Mouse (Mus musculus) kidney, embryonic 15.5 days (tissue): ENCODE measurements around the gene Sult2b1. TPM values are rescaled to one million over a fixed set of nuclear protein-coding genes. Genes with fewer than 3 reads are reported as not detected.

Source experiments
- ATAC-seq: fragments of 200-750 bp; cut with Nextera tagmentation; replicated peaks from 2 replicates; pipeline ENCODE4 v1.8.0; 2017; ENCODE audit warnings: moderate TSS enrichment; ENCODE audit not compliant: low FRiP score
- H3K27ac ChIP-seq: fragments of 300-500 bp; sonication (generic); 2 replicates; pipeline ENCODE4 v1.5.1; 2015; ENCODE audit warnings: mild to moderate bottlenecking, inconsistent platforms
- H3K27me3 ChIP-seq: fragments of 300-500 bp; sonication (generic); 2 replicates; pipeline ENCODE4 v1.6.1; 2015; ENCODE audit warnings: inconsistent platforms
- H3K36me3 ChIP-seq: fragments of 300-500 bp; sonication (generic); 2 replicates; pipeline ENCODE4 v1.6.1; 2015; ENCODE audit warnings: inconsistent platforms
- H3K4me1 ChIP-seq: fragments of 300-500 bp; sonication (generic); 2 replicates; pipeline ENCODE4 v1.6.1; 2015; ENCODE audit warnings: inconsistent platforms
- H3K4me2 ChIP-seq: fragments of 300-500 bp; sonication (generic); 2 replicates; pipeline ENCODE4 v1.6.1; 2015; ENCODE audit warnings: moderate library complexity, mild to moderate bottlenecking, inconsistent platforms
- H3K4me3 ChIP-seq: fragments of 300-500 bp; sonication (generic); replicated peaks from 2 replicates; pipeline ENCODE4 v1.5.1; 2015; ENCODE audit warnings: mild to moderate bottlenecking, inconsistent platforms
- H3K9ac ChIP-seq: fragments of 300-500 bp; sonication (generic); 2 replicates; pipeline ENCODE4 v1.6.1; 2015; ENCODE audit warnings: mild to moderate bottlenecking, inconsistent platforms
- H3K9me3 ChIP-seq: fragments of 300-500 bp; sonication (generic); replicated peaks from 2 replicates; pipeline ENCODE4 v1.6.1; 2016; ENCODE audit warnings: inconsistent platforms
- WGBS: fragments of 180-500 bp; shearing (Covaris S2); methylation state at CpG from one replicate; pipeline ENCODE4 v1.1.7; 2015; ENCODE audit warnings: mixed read lengths; 5-methylcytosine and 5-hydroxymethylcytosine counted together
- polyA plus RNA-seq: library from polyadenylated mRNA; unstranded; fragments of >200 nt; fragmentation: Nextera tagmentation; extraction: Ambion mirVana; gene quantifications from 2 replicates; pipeline ENCODE4 v1.2.1, GENCODE M21; 2015

Sult2b1 gene
- polyA plus RNA-seq, 1 experiment from 2014 or later, result 2.8 TPM

- Histone ChIP-seq H3K9me3 (no peaks in the 10 kb centered on the region), H3K4me1 (peaks cover 25% of the 10 kb centered on the region), H3K9ac (no peak overlapping the region), H3K36me3 (no peaks in the 10 kb centered on the region), H3K27me3 (peaks cover 29% of the 10 kb centered on the region), H3K4me2 (no peak overlapping the region), H3K4me3 (no peak overlapping the region), H3K27ac (no peak overlapping the region)
- 84% methylated on average over 5 of the region's 7 CpGs for WGBS
- no peak for ATAC-seq
Measured at GRCm38 (mm10) chr7:45697894-45698293, 86.6 kb downstream of the Sult2b1 start.

GRCm38 (mm10) chr7:45695098-45695497 lies 89.4 kb downstream of the Sult2b1 start:
- H3K27me3 ChIP-seq, result peaks cover 23% of the 10 kb centered on the region
- no peak overlapping the region for H3K9ac ChIP-seq
- no peak for ATAC-seq
- H3K9me3 ChIP-seq, result no peaks in the 10 kb centered on the region
- no peak overlapping the region for H3K4me3 ChIP-seq
- WGBS, result 14% methylated on average over 6 of the region's 6 CpGs
- H3K27ac ChIP-seq, result no peak overlapping the region
- no peaks in the 10 kb centered on the region for H3K36me3 ChIP-seq
- H3K4me2 ChIP-seq, result no peak overlapping the region
- peaks cover 13% of the 10 kb centered on the region for H3K4me1 ChIP-seq

- Histone ChIP-seq H3K27ac (no peak within 1 kb of the TSS), H3K4me2 (no peak within 1 kb of the TSS), H3K4me3 (no peak within 1 kb of the TSS), H3K9me3 (no peaks in the 10 kb centered on the region), H3K36me3 (no peaks in the 10 kb centered on the region), H3K9ac (no peak within 1 kb of the TSS), H3K4me1 (peaks cover 14% of the 10 kb centered on the region), H3K27me3 (peaks cover 13% of the 10 kb centered on the region)
- ATAC-seq, result no peak; the same call in 1 of the 2 replicates
- WGBS, result 93% methylated on average over 50 of the region's 50 CpGs
Measured at GRCm38 (mm10) chr7:45693921-45694591, 90.4 kb downstream of the Sult2b1 start, which contains the start of gene Sec1. TSS of gene Sec1 (minus strand) at chr7:45694402.

- Histone ChIP-seq H3K9me3 (no peaks in the 10 kb centered on the region), H3K4me1 (peaks cover 20% of the 10 kb centered on the region), H3K27me3 (no peaks in the 10 kb centered on the region), H3K4me3 (no peak overlapping the region), H3K4me2 (no peak overlapping the region), H3K9ac (no peak overlapping the region), H3K36me3 (no peaks in the 10 kb centered on the region), H3K27ac (no peak overlapping the region)
- WGBS, result 75% methylated on average over 2 of the region's 2 CpGs
- ATAC-seq, result no peak
Measured at GRCm38 (mm10) chr7:45692364-45692763, 92.1 kb downstream of the Sult2b1 start.

- H3K9me3 ChIP-seq, result no peaks in the 10 kb centered on the region
- H3K4me2 ChIP-seq, result no peak overlapping the region
- H3K4me3 ChIP-seq, result no peak overlapping the region
- no peak overlapping the region for H3K27ac ChIP-seq
- no peak overlapping the region for H3K9ac ChIP-seq
- 32% methylated on average over 11 of the region's 11 CpGs for WGBS
- peaks cover 35% of the 10 kb centered on the region for H3K4me1 ChIP-seq
- no peaks in the 10 kb centered on the region for H3K36me3 ChIP-seq
- ATAC-seq, result no peak
- H3K27me3 ChIP-seq, result 0 out of 2 replicates have a peak, but pooled peaks cover 3% of the 10 kb centered on the region
Measured at GRCm38 (mm10) chr7:45689800-45690199, 94.7 kb downstream of the Sult2b1 start.

- 0 out of 2 replicates have a peak overlapping the region, but pooled peaks have one; percentile 0 for H3K9ac ChIP-seq
- no peak overlapping the region for H3K4me3 ChIP-seq
- no peaks in the 10 kb centered on the region for H3K9me3 ChIP-seq
- H3K27ac ChIP-seq, result peak overlapping the region; percentile 25; the same call in 1 of the 2 replicates
- no peaks in the 10 kb centered on the region for H3K36me3 ChIP-seq
- ATAC-seq, result no peak
- WGBS, result 37% methylated on average over 6 of the region's 6 CpGs
- peaks cover 36% of the 10 kb centered on the region for H3K4me1 ChIP-seq
- H3K4me2 ChIP-seq, result no peak overlapping the region
- 0 out of 2 replicates have a peak, but pooled peaks cover 3% of the 10 kb centered on the region for H3K27me3 ChIP-seq
Measured at GRCm38 (mm10) chr7:45689099-45689498, 95.4 kb downstream of the Sult2b1 start.

GRCm38 (mm10) chr7:45686841-45687240 lies 97.6 kb downstream of the Sult2b1 start:
- Histone ChIP-seq H3K4me2 (no peak overlapping the region), H3K9ac (no peak overlapping the region), H3K4me3 (no peak overlapping the region), H3K36me3 (no peaks in the 10 kb centered on the region), H3K4me1 (peaks cover 53% of the 10 kb centered on the region), H3K27ac (no peak overlapping the region), H3K27me3 (0 out of 2 replicates have a peak, but pooled peaks cover 3% of the 10 kb centered on the region), H3K9me3 (no peaks in the 10 kb centered on the region)
- WGBS, result 70% methylated on average over 3 of the region's 3 CpGs
- ATAC-seq, result no peak

- Histone ChIP-seq H3K27ac (no peak overlapping the region), H3K36me3 (no peaks in the 10 kb centered on the region), H3K4me1 (peaks cover 53% of the 10 kb centered on the region), H3K4me3 (no peak overlapping the region), H3K9me3 (no peaks in the 10 kb centered on the region), H3K4me2 (no peak overlapping the region), H3K9ac (no peak overlapping the region), H3K27me3 (0 out of 2 replicates have a peak, but pooled peaks cover 3% of the 10 kb centered on the region)
- 47% methylated on average over 10 of the region's 10 CpGs for WGBS
- no peak for ATAC-seq
Measured at GRCm38 (mm10) chr7:45685811-45686210, 98.7 kb downstream of the Sult2b1 start.

- no peak for ATAC-seq
- Histone ChIP-seq H3K9me3 (no peaks in the 10 kb centered on the region), H3K27ac (no peak within 1 kb of the TSS), H3K4me3 (no peak within 1 kb of the TSS), H3K36me3 (no peaks in the 10 kb centered on the region), H3K9ac (no peak within 1 kb of the TSS), H3K4me1 (peaks cover 47% of the 10 kb centered on the region), H3K4me2 (no peak within 1 kb of the TSS), H3K27me3 (0 out of 2 replicates have a peak, but pooled peaks cover 3% of the 10 kb centered on the region)
- 70% methylated on average over 7 of the region's 7 CpGs for WGBS
Measured at GRCm38 (mm10) chr7:45683396-45684050, 100.9 kb downstream of the Sult2b1 start, which contains the start of gene Ntn5. TSS of gene Ntn5 (plus strand) at chr7:45684022.

- Histone ChIP-seq H3K4me3 (no peak overlapping the region), H3K27me3 (0 out of 2 replicates have a peak, but pooled peaks cover 3% of the 10 kb centered on the region), H3K27ac (peak overlapping the region; percentile 74), H3K36me3 (no peaks in the 10 kb centered on the region), H3K4me1 (peaks cover 47% of the 10 kb centered on the region), H3K4me2 (peak overlapping the region; percentile 51), H3K9me3 (no peaks in the 10 kb centered on the region), H3K9ac (0 out of 2 replicates have a peak overlapping the region, but pooled peaks have one; percentile 26)
- ATAC-seq, result peak; percentile 53
- 28% methylated on average over 14 of the region's 14 CpGs for WGBS
Measured at GRCm38 (mm10) chr7:45682144-45683126, 102.0 kb downstream of the Sult2b1 start.

GRCm38 (mm10) chr7:45681046-45681736 lies 103.3 kb downstream of the Sult2b1 start:
- Histone ChIP-seq H3K9me3 (no peaks in the 10 kb centered on the region), H3K4me3 (no peak overlapping the region), H3K36me3 (no peaks in the 10 kb centered on the region), H3K4me2 (no peak overlapping the region), H3K9ac (no peak overlapping the region), H3K4me1 (peaks cover 41% of the 10 kb centered on the region), H3K27me3 (0 out of 2 replicates have a peak, but pooled peaks cover under 1% of the 10 kb centered on the region), H3K27ac (no peak overlapping the region)
- 85% methylated on average over 8 of the region's 8 CpGs for WGBS
- ATAC-seq, result no peak
